Mouse (Mus musculus) kidney, adult 18-20 months (tissue): ENCODE data around the gene Scn1b.

Source experiments
- DNase-seq: peaks from one replicate; pipeline ENCODE4 v3.0.0; 2021

The Scn1b gene

DNA sequence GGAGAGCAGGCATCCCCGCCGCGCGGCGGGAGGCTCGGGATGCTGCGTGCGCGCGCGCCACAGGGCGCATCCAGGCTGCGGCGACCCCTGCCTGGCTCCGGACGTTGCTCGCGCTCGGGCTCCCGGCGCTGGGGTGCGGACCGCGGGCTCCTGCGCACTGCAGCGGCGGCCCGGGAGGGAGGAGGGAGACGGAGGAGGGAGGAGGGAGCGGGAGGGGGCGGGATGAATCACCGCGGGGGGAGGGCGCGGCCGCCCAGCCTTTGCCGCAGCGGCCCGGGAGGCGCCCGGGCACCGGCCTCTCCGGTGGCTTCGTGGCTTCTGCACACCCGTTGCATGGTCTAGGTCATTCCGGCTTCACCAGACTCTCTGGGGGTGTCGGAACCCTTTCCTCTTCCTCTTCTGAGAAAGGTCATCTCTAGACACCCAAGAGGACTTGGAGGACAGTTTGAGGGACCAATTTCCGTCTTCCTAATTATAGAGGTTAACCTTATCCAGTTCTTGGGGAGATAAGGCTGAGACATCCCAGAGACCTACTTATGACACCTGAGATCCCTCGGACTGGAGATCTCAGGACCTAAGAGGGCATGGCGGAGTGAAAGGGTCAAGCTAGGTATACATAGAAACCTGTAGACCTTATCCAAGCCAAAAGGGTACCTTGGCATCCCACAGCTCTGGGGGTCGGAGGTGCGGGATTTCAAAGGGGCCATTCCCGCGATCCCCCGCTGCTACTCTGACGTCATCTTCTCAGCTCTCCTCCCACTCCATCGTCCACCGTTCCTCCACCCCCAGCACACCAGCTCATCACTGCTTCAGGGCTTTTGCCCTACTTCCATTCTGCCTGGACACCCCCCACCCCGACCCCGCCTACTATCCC lies at the start of gene Scn1b:
TSS of gene Scn1b (minus strand) at position 153 of the 874 bp plus-strand sequence.
- peak; percentile 56 for DNase-seq

DNA sequence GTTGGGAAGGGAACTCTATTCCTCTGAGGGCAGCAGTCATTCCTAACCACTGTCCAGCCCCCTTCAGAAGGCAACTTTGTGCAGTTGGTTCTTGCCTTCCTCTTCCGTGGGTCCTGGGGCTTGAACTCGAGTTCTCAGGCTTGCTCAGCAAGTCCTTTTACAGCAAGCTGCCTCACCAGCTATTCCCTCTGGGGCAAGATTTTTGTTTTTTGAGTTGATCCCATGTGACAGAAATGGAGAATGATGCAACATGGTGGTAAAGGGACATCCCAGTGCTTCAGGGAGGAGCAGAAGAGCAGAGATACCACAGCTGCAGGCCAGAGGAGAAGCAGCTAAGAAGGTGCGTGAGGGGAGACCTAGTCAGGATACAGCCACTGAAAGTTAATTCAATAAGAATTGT lies 48.3 kb upstream of the Scn1b start:
- no peak for DNase-seq

DNA sequence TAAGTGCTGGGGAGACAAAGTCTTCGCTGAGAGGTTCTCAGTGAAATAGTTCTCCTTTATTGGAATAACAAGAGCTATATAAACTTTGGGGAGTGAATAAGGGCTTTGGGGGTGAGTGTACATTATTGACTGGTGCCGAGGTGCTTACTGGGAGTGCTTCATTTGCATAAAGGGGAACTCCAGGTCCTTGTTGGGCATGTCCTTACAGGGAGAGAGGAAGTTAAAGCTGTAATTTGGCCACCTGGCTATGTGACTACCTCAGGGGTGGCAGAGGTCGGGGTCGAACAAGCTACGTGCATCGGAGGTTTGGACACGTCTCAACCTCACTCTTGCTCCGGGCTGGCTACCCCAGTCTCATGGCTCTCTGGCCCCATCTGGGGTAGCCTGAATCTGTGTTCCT lies 47.7 kb upstream of the Scn1b start:
- no peak for DNase-seq

DNA sequence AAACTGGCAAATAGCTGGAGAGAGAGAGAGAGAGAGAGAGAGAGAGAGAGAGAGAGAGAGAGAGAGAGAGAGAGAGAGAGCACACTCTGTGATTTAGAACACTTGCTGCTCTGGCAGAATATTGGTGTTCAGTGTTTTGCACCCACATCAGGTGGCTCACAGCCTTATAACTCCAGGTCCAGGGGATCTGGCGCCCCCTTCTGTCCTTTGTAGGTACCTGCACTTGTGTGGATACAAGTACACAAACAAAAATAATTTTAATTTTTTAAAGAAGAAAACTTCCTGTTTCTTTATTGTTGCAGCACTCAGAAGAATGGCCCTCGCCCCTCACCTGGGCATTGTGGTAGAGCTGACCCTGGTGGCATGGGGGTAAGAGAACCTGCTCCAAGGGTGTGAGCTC lies 45.4 kb upstream of the Scn1b start:
- peak; percentile 36 for DNase-seq

DNA sequence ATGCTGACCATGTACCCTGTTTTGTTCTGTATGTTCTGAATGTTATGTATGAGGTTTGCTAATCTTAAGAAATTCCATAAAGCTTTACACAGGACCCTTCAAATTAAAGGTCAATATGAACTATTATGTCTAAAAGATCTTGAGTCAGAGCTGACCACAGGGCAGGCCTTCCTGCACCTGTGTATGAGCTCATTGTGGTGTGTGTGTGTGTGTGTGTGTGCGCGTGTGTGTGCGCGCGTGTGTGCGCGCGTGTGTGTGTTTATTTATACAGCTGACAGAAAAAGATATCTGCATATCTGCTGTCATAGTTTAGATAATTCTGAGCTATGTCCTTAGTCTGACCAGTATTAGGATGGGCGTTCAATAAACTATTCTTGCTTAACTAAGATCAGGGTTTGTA lies 43.7 kb upstream of the Scn1b start:
- no peak for DNase-seq

DNA sequence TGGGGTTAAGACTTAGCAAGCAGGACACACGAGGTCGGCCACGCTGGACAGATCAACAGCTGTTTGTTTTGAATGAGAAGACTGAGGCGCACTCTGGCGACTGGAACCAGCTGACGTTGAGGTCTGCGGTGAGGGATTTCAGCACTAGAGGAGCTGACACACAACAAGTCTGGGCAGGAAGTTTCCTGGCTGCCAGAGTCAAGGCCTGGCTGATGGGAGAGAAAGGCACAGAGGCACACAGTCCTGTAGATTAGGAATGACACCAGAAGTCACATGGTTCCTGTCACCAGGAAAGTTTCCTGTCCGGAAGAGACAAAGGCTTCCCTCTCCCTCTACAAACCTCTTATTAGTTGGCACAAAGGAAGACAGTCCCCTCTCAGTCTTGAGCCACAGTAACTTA lies 41.6 kb upstream of the Scn1b start:
- peak; percentile 33 for DNase-seq

DNA sequence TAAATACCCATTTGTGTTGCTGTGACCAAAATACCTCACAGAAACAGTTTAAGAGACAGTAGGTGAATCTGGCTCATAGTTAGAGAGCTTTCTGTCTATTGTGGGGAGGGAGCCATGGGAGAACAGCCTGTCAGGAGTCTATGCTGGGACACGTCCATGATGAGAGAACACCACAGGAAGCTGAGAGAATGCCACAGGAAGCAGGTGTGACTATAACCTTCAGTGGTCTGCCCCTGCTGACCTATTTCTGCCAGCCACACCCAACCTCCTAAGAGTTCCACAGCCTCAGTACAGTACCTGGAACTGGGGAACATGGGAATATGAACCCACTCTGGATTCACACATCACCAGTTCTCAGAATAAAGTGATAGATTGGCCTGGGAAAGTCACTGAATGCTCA lies 37.9 kb upstream of the Scn1b start:
- no peak for DNase-seq

DNA sequence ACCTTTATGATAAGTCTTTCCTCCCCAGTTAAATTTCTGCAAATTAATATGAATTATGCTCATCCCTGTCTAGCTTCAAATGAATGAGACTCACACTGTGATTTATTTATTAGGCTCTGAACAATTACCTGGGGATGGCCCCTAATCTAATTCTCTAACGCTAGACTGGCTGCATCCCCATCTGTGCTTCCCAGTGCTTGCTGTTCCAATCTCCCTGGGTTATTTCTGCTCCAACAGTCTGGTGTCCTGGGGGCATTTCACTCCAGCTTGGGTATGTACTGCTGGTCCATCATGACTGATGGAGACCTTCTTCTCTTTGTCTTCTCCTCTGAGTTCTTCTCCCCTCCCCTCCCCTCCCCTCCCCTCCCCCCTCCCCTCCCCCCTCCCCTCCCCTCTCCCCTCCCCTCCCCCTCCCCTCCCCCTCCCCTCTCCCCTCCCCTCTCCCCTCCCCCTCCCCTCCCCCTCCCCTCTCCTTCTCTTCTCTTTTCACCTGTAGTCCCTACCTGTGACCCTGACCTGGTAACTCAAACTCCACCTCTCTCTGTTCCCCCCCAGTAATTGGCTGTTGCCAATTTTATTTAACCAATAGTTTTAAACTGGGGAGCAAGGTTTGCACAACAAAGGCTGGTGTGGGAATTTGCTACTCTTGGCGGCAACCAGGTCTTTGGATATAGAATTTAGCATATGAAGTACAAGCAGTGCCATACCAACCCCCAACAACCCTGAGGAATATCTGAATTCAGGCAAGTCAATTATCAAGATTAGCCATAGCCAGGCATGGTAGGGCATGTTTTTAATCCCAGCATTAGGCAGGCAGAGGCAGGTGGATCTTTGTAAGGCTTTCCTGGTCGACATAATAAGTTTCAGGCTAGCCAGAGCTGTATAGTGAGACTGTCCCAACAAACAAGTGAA lies 37.1 kb upstream of the Scn1b start:
- DNase-seq: no peak

DNA sequence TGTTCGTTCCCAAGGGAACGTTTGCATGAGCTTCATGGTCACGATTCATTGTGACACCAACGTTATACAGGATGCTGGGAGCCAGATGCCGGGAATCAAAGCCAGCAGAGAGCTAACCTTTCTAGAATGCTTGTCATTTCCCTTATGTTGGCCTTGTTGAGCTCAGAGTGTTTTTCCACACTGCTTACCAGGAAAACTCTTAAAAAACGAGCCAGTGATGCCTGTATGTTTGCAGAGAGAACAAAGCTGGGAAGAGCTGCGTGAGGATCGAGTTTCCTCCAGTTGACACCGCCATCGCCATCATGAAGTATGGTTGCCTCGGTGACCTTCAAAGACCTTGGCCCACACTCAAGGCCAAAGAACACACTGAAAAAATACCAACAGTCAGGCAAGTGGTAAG lies 35.5 kb upstream of the Scn1b start:
- no peak for DNase-seq

DNA sequence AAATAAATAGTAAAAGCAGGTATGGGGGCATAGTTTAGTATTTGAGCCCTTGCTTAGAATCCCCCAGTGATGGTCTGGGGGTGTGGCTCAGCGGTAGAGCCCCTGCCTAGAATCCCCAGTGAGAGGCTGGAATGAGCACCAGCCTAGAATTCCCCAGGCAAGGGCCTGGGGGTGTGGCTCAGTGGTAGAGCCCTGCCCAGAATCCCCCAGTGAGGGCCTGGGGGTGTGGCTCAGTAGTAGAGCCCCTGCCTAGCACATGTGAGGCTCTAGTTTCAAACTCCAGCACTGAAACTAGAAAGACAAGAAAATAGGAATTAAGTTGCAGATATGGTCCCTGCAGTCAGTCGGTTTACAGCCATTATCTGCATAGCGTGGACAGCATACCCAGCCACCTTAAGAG lies 35.0 kb upstream of the Scn1b start:
- no peak for DNase-seq

DNA sequence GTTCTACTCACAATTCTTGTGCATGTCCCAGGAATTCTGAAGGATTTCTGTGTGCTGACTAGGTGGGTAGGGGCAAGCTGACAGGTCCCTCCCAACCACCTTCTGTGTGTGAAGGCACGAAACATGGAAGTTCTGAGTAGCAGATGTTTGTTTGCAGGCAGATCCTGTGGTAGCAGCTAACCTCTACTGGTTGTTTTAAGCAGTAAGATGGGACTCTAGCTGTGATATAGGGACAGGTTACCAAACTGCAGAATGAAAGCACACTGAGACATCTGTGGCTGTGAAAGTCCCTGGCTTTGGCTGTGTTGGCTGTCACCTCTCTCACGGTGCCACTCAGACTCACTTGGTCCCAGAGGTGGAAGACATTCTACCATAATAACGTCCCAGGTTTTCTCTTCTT lies 34.4 kb upstream of the Scn1b start:
- DNase-seq: no peak

DNA sequence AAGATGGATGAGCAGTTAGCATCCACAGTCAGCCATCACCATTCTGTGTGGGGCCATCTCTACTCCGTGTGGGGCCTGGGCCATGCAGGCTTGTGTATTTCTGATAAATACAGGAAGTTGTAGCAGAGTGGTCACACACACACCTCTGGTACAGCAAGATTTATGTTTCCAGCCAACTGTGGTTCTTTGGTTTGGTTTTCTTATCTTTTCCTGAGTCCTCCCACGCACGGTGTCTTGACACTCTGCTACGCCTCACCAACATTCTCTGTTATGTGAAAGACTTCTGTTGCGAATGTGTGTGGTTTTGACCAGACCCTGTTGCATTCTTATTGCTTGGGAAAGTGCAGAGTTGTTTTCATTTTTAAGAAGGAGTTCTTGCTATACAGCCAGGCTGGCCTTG lies 34.0 kb upstream of the Scn1b start:
- no peak for DNase-seq

DNA sequence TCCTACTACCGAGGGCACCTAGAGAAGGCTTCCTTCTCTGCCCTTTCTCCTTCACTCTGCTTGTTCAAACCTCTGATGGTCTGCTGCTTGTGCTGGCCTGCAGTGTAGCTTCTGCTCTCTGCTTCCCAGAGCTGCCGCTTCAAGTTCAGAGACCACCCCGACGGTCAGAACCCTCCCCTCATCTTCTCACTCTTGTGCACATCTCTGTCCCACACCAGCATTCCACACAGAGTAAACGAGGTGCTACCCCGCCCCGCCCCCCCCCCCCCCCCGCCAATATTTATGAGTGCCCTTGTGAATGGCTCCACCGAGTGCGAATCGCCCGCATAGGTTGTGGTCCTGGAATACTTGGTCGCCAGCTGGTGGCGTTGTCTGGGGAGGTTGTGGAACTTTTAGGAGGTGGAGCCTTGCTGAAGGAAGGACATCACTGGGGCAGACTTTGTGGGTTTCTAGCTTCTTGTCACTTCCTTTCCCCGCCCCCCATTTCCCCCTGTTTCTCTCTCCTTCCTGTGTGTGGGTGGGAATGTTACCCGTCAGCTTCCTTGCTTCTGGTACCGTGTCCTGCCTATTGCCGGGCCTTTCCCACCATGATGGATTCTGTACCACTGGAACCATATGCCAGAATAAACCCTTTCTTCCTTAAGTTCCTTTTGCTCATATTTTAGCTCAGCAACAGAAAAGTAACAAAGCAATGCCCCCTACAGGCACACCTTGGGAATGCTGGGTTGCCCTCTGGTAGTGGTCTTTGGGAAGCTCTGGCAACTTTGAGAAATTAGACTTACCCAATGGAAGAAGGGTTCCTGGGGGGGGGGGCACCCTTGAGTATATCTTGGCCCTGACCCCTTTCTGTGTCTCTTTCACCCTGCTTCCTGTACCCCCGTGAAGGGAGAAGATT lies 29.5 kb upstream of the Scn1b start:
- DNase-seq: peak; percentile 48

DNA sequence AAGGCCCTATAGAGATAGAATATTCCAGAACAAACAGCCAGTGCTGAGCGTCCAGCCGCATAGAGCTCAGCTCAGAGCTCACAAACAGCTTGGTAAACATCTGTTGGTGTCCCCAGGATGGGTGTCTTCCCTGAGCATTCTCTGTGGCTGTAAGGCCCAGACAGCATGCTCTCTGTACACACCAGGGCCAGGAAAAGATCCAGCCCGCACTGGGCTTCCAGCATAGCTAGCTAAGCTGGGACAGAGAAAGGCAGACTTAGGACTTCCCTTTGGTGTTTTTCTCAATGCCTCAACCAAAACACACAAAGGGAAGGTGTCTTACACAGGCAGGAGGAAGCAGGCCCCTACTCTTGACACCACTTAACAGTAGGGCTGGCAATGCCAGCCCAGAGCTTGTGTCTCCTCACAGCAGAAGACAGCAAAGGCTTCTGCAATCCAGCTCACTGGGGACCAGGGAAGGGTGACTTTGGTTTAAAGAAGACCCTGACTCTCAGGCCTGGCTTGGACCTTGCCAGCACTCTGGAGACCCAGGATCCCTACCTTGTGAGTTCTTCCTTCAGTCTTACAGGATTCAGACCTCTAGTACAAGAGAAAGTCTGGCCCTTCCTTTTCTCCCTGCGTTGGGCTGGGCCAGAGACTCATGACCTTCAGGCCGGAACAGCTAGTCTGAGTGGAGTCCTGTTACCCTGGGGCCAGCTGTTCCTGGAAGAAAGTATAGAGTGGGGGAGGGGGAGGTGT lies 28.7 kb upstream of the Scn1b start, which contains the start of gene Gramd1a:
TSS of gene Gramd1a (minus strand) at position 601 of the 738 bp plus-strand sequence.
- DNase-seq: peak; percentile 28

DNA sequence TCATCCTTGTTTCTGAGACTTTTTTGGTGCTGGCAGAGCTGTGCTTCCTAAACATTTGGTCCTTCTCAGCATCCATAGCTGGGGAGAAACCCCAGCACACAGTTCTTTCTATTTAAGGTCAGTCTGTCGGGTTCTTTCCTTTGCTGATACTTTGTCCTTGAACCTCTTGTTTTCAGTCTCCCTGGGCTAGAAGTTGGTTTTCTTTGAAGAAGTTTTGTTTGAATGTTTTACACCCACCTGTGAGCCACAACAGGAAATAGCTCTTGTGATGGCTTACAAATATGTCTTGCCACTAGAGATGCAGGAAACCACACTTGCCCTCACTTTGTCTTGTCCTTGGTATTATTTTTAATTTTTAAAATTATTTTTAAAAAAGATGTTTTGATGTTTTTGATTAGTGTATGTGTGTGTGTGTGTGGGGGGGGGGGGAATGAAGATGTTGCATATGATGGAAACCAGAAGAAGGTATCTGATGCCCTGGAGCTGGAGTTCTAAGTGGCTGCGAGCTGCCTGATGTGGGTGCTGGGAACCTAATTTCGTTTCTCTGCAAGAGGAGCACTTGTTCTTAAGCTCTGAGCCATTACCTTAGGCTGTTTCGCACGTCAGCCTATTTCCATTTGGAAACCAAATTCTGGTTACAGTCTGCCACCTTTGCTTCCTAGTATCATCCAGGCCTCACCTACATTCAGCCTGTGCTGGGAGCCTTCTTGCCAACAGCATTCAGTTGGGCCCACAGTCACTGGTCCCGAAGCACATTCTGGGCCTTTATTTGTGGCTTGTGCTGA lies 26.9 kb upstream of the Scn1b start:
- DNase-seq: no peak

DNA sequence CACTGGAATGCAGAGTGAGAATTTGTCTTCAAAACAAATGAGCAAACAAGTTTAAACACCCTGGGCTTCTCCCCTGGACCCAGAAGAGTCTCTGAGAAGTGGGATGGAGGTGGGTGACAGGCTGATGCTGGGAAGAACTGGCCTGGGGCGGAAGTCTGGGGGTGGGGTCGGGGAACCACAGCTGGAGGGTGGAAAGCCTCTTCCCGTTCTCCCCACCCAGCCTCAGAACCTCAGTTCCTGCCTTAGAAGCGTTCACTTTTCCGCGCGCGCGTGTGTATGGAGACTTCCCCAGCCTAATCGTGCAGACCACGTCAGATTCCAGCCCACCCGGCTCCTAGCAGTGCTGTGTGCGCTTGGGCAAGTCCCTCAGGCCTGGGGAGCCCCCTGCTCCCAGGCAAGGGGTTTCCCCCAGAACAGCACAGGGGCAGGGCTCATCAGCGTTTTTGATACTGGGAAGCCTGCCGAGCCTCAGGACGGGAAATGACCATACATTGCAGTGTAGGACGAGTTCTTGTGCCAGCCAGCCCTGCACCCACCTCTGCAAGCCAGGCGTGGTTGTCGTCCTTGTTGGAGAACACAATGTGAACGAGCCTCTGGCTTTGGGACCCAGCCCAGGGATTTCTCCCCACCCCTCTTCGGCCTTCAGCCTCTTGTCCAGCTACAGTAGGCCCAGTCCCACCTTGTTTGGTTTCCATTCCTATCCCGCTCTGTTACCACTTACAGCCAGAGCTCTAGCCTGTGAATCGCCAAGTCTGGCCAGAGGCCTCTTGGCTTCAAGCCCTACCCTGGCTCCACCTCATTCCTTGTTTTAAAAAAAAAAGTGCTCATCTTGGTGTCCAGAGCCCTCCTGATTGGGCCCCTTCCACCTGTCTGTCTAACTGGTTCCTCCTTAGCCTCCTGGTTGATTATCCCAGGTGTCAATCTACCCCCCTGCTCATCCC lies 24.8 kb upstream of the Scn1b start:
- DNase-seq: peak; percentile 67

DNA sequence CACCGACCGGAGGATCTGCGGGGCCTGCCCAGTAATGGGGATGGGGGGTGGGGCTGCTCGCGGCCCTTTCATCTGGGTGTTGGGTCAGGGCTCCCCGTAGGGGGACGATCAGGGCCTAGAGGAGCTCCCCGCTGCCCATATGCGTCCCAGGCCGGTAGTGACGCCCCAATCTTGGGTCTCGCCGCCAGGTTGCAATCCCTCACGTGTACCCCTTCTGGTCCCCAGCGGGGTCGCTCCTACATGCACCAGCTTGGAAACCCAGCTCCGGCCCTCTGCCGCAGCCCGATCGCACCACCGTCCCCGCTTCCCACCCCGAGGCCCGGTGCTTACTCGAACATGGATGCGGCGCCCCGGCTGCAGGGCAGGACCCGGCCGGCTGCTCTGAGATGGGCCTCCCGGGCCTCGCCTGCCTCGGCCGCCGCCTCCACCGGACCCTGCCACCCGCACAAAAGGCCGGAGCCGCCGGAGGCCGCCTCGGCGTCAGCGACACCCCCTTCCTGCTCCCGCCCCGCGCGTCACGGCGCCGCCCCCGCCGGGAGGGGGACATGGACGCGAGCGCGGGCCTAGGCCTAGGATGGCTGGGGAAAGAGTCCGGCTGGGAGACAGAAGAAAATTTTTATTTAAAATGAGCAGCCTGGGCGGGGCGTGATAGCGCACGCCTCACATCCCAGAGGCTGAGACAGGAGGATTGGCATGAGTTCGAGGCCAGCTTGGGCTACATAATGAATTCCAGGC lies 23.9 kb upstream of the Scn1b start:
- DNase-seq: peak; percentile 92

DNA sequence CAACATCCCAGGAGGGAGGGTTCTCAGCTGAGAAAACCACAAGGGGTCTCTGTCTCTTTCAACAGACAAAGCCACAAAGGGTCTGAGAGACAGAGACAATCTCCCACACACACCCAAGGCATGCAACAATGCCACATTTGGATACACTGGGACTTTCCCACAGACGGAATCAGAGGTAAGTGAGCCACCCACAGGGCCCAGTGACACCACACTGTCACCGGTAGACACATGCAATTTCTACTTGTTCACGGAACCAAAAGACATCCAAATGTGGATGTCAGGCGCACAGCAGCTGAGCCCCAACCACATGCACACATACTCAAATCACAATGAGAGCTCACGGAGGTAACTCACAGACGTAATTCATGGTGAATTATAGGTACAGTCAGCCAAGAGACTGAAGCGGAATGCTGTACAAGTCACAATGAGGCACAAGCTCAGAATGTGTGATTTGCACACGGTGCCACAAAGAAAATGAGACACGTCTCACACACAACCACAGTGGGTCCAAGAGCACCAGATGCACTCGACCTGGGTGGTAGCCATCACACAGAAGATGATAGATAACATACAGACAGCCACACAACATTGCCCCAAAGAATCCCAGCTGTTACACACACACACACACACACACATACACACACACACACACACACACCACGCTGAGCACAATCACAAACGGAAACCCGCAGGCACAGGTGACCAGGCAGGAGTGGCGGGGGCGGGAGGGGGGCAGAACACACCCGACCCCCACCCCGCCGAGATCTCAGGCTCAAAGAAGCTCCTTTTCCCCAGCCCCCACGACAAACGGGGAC lies 23.2 kb upstream of the Scn1b start:
- DNase-seq: no peak
